Mouse (Mus musculus) embryonic facial prominence, embryonic 10.5 days (tissue): ENCODE measurements around the gene Tmem237. TPM values are rescaled to one million over a fixed set of nuclear protein-coding genes. Genes with fewer than 3 reads are reported as not detected.
A peak's percentile ranks its signal among the peaks of the same experiment; 100 is the strongest.

Experiments
- DNase-seq: peaks from one replicate; pipeline ENCODE4 v3.0.0-alpha.2; 2017; ENCODE audit warnings: low spot score
- H3K27ac ChIP-seq: fragments of 300-500 bp; sonication (generic); replicated peaks from 2 replicates; pipeline ENCODE4 v1.5.1; 2016; ENCODE audit warnings: mild to moderate bottlenecking
- H3K27me3 ChIP-seq: fragments of 300-500 bp; sonication (generic); replicated peaks from 2 replicates; pipeline ENCODE4 v1.6.1; 2016; ENCODE audit warnings: low read depth, mild to moderate bottlenecking; ENCODE audit not compliant: poor library complexity, severe bottlenecking
- H3K36me3 ChIP-seq: fragments of 300-500 bp; sonication (generic); replicated peaks from 2 replicates; pipeline ENCODE4 v1.6.1; 2016; ENCODE audit warnings: mild to moderate bottlenecking, moderate library complexity
- H3K4me1 ChIP-seq: fragments of 300-500 bp; sonication (generic); 2 replicates; pipeline ENCODE4 v1.6.1; 2016
- H3K4me3 ChIP-seq: fragments of 300-500 bp; sonication (generic); 2 replicates; pipeline ENCODE4 v1.5.1; 2016; ENCODE audit warnings: mild to moderate bottlenecking, moderate library complexity
- H3K9me3 ChIP-seq: fragments of 300-500 bp; sonication (generic); 2 replicates; pipeline ENCODE4 v1.6.1; 2016; ENCODE audit warnings: mild to moderate bottlenecking
- WGBS: fragments of 180-500 bp; shearing (Covaris S2); methylation state at CpG from one replicate; pipeline ENCODE4 v1.1.7; 2016; 5-methylcytosine and 5-hydroxymethylcytosine counted together
- polyA plus RNA-seq: library from polyadenylated mRNA; unstranded; fragments of >200 nt; fragmentation: Nextera tagmentation; extraction: Ambion mirVana; gene quantifications from 2 replicates; pipeline ENCODE4 v1.2.1, GENCODE M21; 2016

The Tmem237 gene
- 33.1 and 36.3 TPM in 2 replicates for polyA plus RNA-seq

- no peaks in the 10 kb centered on the region for H3K9me3 ChIP-seq
- peak within 1 kb of the TSS; percentile 96 for H3K27ac ChIP-seq
- peak; percentile 96 for DNase-seq
- H3K36me3 ChIP-seq: peaks cover 9% of the 10 kb centered on the region; the same call in 1 of the 2 replicates
- H3K27me3 ChIP-seq: no peaks in the 10 kb centered on the region
- peaks cover 17% of the 10 kb centered on the region for H3K4me1 ChIP-seq
- H3K4me3 ChIP-seq: peak within 1 kb of the TSS; percentile 86
- under 1% methylated on average over 74 of the region's 74 CpGs for WGBS
These were observed at the start of gene Tmem237 for GRCm38 (mm10) chr1:59119720-59120457. Gene Tmem237, minus strand, starts transcription at chr1:59120408.

GRCm38 (mm10) chr1:59169586-59169985 is 49.4 kb upstream of the Tmem237 start:
- Histone ChIP-seq H3K27ac (no peak overlapping the region), H3K4me3 (no peak overlapping the region), H3K9me3 (no peaks in the 10 kb centered on the region), H3K27me3 (no peaks in the 10 kb centered on the region), H3K36me3 (peaks cover 45% of the 10 kb centered on the region), H3K4me1 (peaks cover 10% of the 10 kb centered on the region)
- DNase-seq: no peak
- 90% methylated on average over 6 of the region's 6 CpGs for WGBS

- H3K36me3 ChIP-seq: peaks cover 45% of the 10 kb centered on the region
- H3K4me3 ChIP-seq: no peak overlapping the region
- no peaks in the 10 kb centered on the region for H3K9me3 ChIP-seq
- no peaks in the 10 kb centered on the region for H3K27me3 ChIP-seq
- peaks cover 10% of the 10 kb centered on the region for H3K4me1 ChIP-seq
- no peak overlapping the region for H3K27ac ChIP-seq
- 77% methylated on average over 2 of the region's 2 CpGs for WGBS
- no peak for DNase-seq
These were observed 48.3 kb upstream of the Tmem237 start for GRCm38 (mm10) chr1:59168556-59168955.

GRCm38 (mm10) chr1:59167654-59168425 is 47.6 kb upstream of the Tmem237 start:
- H3K36me3 ChIP-seq: peaks cover 52% of the 10 kb centered on the region
- H3K27me3 ChIP-seq: no peaks in the 10 kb centered on the region
- H3K4me3 ChIP-seq: no peak overlapping the region
- no peak overlapping the region for H3K27ac ChIP-seq
- 85% methylated on average over 4 of the region's 4 CpGs for WGBS
- H3K9me3 ChIP-seq: no peaks in the 10 kb centered on the region
- no peak for DNase-seq
- H3K4me1 ChIP-seq: peaks cover 14% of the 10 kb centered on the region

DNA sequence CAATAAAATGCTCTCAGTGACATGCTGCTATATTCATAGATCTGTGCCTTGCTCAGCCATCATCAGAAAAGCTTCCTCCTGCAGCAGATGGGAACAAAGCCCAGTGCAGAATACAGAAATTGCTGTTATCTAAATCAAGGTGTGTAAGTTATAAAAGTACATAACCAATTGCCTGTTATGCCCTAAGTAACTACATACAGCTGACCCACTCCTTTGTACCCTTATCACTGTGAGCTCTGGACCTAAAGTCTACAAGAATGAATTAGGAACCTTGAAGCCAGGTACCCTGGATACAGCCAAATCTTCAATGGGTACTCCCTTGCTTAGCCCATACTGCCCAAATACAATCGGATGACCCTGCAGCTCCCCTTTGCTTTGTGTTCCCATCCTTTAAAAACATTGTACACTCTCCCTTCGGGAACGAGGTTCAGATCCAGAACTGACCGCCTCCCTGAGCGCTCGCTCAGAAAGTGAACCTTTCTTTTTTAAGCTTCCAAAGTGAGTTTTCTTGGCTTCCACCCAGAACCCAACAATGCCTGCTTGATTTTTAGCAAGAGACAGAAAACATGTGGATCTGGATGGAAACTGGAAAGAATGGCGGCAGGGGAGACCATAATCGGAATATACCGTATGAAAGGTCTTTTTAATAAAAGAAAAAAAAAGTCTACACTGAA is 46.2 kb upstream of the Tmem237 start:
- DNase-seq: no peak
- no peaks in the 10 kb centered on the region; the same call in 1 of the 2 replicates for H3K27me3 ChIP-seq
- H3K4me3 ChIP-seq: no peak overlapping the region
- no peaks in the 10 kb centered on the region for H3K9me3 ChIP-seq
- H3K27ac ChIP-seq: no peak overlapping the region
- peaks cover 55% of the 10 kb centered on the region for H3K36me3 ChIP-seq
- peaks cover 3% of the 10 kb centered on the region; the same call in 1 of the 2 replicates for H3K4me1 ChIP-seq
- WGBS: 95% methylated on average over 9 of the region's 9 CpGs

DNA sequence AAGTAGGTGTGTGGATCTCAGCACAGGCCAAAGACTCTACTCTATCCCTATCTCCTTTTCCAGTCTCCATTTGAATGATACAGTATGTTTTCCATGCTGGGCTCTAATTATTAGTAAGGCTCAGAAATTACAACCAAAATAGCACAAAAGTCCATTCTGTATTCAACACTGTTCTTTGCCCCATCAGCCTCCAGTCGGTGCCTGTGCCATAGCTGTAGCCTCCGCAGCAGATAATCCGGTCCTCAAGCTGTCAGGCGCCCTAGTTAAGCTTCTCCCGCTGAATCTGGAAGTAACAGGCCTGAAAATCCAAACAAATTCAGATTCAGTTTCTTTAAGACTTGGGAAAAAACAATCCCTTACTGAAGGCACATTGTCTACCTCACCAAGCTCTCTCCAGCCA is 43.7 kb upstream of the Tmem237 start:
- peaks cover 42% of the 10 kb centered on the region for H3K36me3 ChIP-seq
- no peak overlapping the region for H3K4me3 ChIP-seq
- H3K27ac ChIP-seq: no peak overlapping the region
- H3K27me3 ChIP-seq: no peaks in the 10 kb centered on the region; the same call in 1 of the 2 replicates
- 45% methylated on average over 5 of the region's 5 CpGs for WGBS
- no peaks in the 10 kb centered on the region for H3K9me3 ChIP-seq
- H3K4me1 ChIP-seq: peaks cover 3% of the 10 kb centered on the region; the same call in 1 of the 2 replicates
- no peak for DNase-seq

GRCm38 (mm10) chr1:59163030-59163461 is 42.8 kb upstream of the Tmem237 start, which contains the start of gene Mpp4:
Gene Mpp4, minus strand, starts transcription at chr1:59163389.
- H3K27ac ChIP-seq: no peak within 1 kb of the TSS
- no peaks in the 10 kb centered on the region; the same call in 1 of the 2 replicates for H3K27me3 ChIP-seq
- no peak within 1 kb of the TSS for H3K4me3 ChIP-seq
- H3K9me3 ChIP-seq: no peaks in the 10 kb centered on the region
- no peak for DNase-seq
- 38% methylated on average over 12 of the region's 12 CpGs for WGBS
- peaks cover 40% of the 10 kb centered on the region for H3K36me3 ChIP-seq
- peaks cover 3% of the 10 kb centered on the region; the same call in 1 of the 2 replicates for H3K4me1 ChIP-seq

DNA sequence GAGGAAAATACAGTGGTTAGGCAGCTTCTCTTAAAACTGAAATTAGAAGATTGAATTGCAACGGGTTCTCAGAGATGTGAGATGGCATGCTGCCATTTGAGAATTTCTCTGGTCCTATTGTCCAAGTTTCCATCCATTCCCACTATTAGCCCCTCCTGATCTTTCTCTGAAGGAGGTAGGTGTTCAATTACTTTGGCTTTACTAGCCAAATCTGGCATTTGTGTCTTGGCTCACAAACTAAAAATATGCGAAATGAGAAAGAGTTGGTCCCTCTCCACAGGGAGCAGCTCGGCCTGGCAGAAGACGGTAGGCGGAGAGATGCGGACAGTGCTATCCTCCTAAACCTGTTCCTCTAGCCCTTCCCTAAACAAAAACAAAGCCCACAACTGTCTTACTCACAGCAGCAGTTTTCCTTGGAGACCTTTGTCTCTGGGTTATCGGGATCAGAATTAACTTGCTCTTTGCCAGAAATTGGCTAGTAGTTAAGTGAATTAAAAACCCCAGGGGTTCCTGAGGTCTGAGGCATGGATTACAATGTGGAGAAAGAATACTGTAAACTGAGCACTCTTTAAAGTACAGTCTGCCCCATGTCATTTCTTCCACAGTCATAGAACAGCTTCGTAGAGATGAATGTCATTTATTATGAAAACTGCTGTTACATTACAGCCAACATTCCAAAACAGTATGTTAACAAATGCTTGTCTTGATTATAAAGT is 42.3 kb upstream of the Tmem237 start:
- Histone ChIP-seq H3K27me3 (no peaks in the 10 kb centered on the region; the same call in 1 of the 2 replicates), H3K4me3 (no peak overlapping the region), H3K27ac (no peak overlapping the region), H3K9me3 (no peaks in the 10 kb centered on the region), H3K4me1 (peaks cover 3% of the 10 kb centered on the region; the same call in 1 of the 2 replicates), H3K36me3 (peaks cover 34% of the 10 kb centered on the region)
- DNase-seq: no peak
- 39% methylated on average over 8 of the region's 8 CpGs for WGBS

- Histone ChIP-seq H3K4me3 (no peak overlapping the region), H3K4me1 (peaks cover 3% of the 10 kb centered on the region; the same call in 1 of the 2 replicates), H3K36me3 (peaks cover 23% of the 10 kb centered on the region), H3K9me3 (no peaks in the 10 kb centered on the region), H3K27me3 (no peaks in the 10 kb centered on the region; the same call in 1 of the 2 replicates), H3K27ac (no peak overlapping the region)
- no peak for DNase-seq
- WGBS: 65% methylated on average over 6 of the region's 6 CpGs
These were observed 41.2 kb upstream of the Tmem237 start for GRCm38 (mm10) chr1:59161396-59161795.

GRCm38 (mm10) chr1:59160871-59161270 is 40.7 kb upstream of the Tmem237 start:
- no peak for DNase-seq
- H3K36me3 ChIP-seq: peaks cover 18% of the 10 kb centered on the region
- no peak overlapping the region for H3K27ac ChIP-seq
- H3K4me3 ChIP-seq: no peak overlapping the region
- peaks cover 3% of the 10 kb centered on the region; the same call in 1 of the 2 replicates for H3K4me1 ChIP-seq
- H3K27me3 ChIP-seq: no peaks in the 10 kb centered on the region; the same call in 1 of the 2 replicates
- 84% methylated on average over 6 of the region's 6 CpGs for WGBS
- H3K9me3 ChIP-seq: no peaks in the 10 kb centered on the region

DNA sequence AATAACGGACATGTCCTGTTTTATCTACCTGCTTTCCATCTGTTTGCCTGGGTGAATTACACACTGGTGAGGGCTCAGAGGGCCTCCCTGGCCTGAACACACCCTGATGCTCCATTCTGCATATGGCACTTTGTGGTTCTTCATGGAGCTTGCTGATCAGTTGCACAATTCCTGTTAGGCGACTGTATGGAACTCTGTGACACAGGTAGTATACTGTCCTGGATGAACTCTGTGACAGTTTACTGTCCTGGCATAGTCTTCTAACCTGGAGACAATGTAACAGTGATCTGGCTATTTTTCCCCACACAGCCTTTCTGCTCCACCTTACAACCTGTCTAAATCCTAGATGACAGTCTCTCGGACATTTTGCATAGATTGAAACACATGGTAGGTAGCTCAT is 38.9 kb upstream of the Tmem237 start:
- Histone ChIP-seq H3K27me3 (no peaks in the 10 kb centered on the region; the same call in 1 of the 2 replicates), H3K27ac (no peak overlapping the region), H3K4me1 (peaks cover 3% of the 10 kb centered on the region; the same call in 1 of the 2 replicates), H3K4me3 (no peak overlapping the region), H3K9me3 (no peaks in the 10 kb centered on the region), H3K36me3 (peaks cover 13% of the 10 kb centered on the region)
- no peak for DNase-seq
- WGBS: 88% methylated on average over 3 of the region's 3 CpGs
